Mouse (Mus musculus): ENCODE data around the gene Hoxd12.

Gene Hoxd12

DNA sequence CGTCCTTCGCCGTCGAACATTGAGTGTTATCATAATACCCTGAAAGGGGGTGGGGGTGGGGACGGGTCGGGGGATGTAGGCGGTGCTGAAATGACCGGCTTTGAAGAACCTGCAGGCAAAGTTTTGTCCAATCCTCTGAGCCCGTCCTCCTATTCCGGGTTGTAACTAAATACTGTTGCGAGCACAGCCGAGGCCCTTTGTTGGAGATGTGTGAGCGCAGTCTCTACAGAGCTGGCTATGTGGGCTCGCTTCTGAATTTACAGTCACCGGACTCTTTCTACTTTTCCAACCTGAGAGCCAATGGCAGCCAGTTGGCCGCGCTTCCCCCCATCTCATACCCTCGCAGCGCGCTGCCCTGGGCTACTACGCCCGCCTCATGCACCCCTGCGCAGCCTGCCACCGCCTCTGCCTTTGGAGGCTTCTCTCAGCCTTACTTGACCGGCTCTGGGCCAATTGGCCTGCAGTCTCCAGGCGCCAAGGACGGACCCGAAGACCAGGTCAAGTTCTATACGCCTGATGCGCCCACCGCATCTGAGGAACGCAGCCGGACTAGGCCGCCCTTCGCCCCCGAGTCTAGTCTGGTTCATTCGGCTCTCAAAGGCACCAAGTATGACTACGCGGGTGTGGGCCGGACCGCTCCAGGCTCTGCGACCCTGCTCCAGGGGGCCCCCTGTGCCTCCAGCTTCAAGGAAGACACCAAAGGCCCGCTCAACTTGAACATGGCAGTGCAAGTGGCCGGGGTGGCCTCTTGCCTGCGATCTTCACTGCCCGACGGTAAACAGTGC is at the start of gene Hoxd12:
TSS of gene Hoxd12 (plus strand) at position 133 of the 785 bp plus-strand sequence.
- no peak for DNase-seq (ENCODE audit: low spot score in 2 of 2)

GRCm38 (mm10) chr2:74635412-74635811 is 39.4 kb upstream of the Hoxd12 start:
- no peak for DNase-seq (ENCODE audit: low spot score in 2 of 2)

- no peak for DNase-seq (ENCODE audit: low spot score in 2 of 2)
Measured at GRCm38 (mm10) chr2:74642431-74642830, 32.4 kb upstream of the Hoxd12 start.

DNA sequence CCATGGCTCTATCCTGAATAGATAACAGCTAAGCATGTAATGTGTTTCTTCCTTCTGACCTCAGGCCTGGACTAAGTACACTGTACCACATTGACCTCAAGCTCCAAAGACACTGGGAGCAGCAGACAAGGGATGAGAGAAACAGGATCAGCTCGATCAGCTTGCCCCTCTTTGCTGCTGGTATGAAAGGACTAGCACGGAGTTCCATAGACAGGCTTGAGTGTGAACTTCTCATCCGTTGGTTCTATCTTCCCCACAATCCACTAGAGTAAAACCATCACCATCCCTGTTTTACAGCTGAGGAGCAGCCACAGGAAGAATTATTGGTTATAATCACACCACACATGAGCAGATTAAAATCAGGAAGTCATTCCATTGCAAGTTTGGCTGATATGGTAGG is 29.2 kb upstream of the Hoxd12 start:
- DNase-seq (ENCODE audit: low spot score in 2 of 2): no peak

DNA sequence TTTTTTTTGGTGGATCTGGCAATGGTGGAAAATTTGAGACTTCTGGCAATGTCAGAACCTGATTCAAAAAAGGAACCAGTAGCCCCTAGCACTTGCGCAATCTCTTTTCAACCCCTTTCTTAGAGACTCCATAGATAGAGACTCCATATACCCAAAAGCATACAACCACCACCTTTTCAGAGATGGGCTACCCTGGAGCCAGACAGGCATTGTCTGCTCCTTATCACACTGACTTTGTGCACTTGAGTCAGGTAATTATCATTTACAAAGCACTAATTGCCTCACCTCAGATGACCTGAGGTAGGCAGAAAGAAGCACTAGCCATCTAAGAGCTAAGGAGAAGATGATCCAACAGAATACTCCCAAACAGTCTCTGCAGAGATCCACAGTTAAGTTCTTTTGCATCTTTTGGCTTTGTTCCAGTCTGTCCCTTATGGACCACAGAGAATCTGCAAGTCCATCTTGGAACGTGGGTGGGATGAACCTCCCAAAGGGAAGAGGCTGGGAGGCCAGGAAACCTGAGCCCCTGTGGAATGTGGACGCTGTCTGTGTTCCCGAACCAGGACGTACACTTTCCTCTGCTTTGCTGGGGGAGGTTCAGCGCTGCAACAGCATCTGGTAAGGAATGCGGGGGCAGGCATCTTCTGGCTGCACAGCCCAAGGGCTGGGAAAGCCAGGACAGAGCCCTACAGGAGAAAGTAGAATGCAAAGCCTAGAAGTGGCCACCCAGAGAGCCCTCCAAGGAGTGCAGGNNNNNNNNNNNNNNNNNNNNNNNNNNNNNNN is 27.5 kb upstream of the Hoxd12 start:
- no peak for DNase-seq (ENCODE audit: low spot score in 2 of 2)

GRCm38 (mm10) chr2:74652996-74653340 is 21.8 kb upstream of the Hoxd12 start:
- DNase-seq (ENCODE audit: low spot score in 2 of 2): no peak

DNA sequence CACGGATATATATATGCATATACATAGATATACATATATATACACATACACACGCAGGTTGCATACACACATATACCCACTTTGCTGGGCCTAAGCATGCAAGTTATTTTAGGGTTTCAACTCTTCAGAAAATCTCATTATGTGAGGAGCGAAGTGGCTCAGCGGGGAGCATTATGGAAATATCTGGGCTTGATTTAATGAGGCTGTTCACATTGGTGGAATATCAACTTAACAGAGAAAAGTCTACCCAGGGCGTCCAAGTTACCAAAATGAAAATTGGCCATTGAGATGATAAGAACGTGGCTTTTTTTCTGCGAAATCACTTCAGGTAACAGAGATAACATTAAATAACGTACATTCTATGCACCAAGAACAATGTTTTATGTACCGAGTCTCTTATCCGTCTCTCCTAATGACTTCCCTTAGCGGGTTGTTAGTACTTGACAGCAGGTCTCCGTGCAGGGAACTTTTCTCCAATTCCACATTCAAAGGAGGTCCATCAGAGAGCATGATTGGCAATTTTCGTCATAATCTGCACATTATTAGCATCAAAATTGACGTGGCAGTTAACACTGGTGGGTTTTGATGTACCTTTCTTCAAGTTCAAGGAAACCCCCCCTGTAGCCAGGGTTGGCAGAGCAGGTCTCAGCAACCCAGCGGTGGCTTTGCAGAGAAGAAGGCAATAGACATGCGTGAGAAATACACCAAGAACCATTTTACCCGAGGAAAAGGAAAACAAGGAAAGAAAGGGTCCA is 20.9 kb upstream of the Hoxd12 start:
- no peak for DNase-seq (ENCODE audit: low spot score in 2 of 2)

DNA sequence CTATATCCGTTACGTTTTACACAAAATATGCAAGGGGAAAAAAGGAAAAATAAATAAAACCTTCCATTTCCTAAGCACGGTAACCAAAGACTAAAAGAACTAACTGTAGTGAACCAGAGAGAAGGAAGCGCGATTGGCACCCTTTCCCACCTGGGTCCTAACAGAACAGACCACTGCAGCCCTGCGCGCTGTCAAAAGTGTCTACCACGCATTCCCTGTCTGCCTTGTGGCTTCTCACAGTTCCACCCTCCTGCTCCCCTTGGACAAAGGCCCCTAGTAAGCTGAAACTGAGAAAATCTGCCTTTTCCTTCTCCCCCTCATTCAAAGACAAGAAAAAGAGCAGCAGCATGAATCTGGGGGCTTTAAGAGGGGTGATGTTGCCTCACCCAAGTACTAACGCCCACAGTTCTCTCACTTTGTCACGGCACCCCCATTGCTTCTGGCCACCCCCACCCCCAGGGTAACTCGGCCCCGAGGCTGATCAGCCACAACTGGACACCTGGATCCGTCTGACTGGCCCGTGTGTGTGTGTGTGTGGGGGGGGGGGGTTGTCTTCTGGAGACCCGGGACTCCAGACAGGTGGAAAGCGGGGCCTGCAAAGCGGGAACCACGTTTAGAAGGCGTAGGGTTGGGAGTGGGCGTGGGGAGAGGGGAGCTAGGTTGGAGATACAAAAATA is 19.9 kb upstream of the Hoxd12 start:
- DNase-seq (ENCODE audit: low spot score in 2 of 2): no peak

DNA sequence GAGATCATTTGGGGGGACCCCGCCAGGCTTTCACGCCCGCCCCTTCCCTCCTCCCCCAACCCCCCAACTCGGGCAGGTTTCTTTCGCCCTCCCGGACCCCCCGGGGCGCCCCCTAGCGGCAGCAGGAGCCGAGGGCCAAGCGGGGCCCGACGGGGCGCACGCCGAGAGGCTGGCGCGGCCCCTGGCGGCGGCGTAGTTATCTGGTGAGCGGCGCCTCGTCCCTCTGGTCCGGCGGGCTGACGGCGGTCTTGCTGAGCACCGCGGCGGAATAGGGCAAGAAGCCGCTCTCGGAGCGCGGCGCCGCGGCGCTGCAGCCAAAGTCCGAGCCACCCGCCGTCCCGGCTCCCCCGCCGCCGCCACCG is 19.4 kb upstream of the Hoxd12 start:
- DNase-seq (ENCODE audit: low spot score in 2 of 2): no peak

DNA sequence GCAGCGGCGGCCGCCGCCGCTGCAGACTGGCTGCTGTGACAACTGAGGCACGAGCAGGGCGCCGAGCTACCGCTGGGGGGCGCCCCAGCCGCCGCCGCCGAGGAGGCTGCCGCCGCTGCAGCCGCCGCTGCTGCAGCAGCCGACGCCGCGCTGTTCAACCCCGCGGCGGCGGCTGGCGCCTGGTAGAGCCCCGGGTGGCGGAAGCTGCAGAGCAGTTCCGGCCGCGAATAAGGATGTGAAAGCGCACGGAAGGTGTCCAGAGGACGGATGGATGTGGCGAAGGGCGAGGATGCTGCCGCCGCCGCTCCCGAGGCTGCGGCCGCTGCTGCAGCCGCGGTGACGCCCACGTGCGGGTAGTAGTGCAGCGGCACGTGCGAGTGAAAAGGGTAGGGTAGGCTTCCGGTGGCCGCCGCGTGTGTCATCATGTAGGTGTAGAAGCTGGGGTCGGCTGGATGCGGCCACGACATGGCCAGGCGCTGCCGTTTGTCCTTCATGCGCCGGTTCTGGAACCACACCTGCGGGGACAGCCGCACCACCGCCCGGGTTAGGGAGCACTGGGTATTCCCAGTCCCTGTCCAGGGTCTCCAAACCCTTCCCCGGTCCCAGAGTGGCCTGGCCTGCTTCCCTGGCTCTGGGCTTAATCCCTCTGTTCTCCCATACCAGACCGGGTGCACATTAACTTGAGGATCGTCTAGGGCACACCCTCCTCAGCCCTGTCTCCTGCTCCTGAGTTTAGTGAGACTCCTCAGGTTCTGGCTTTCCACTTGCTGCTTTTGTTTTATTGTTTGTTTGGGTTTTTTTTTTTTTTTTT is 18.8 kb upstream of the Hoxd12 start:
- DNase-seq (ENCODE audit: low spot score in 2 of 2): no peak

DNA sequence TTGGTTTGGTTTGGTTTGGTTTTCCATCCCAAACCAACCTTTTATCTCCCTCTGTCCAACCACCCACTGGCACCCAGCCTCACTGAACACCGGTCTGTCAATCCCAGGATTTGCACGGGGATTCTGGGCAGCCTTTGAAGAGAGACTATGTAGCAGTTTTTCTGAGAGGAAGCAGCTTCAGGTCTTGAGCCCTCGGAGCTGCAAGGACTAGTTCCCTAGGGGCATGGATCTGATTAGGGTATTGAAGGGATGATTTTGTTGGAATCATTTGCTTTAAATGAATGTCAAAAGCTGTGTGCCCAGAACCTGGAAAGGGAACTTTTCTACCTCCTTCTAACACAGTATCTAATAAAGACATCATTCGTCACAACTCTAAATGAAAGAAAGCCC is 18.2 kb upstream of the Hoxd12 start:
- no peak for DNase-seq (ENCODE audit: low spot score in 2 of 2)

- no peak for DNase-seq (ENCODE audit: low spot score in 2 of 2)
Measured at GRCm38 (mm10) chr2:74657251-74658023, 17.4 kb upstream of the Hoxd12 start.

DNA sequence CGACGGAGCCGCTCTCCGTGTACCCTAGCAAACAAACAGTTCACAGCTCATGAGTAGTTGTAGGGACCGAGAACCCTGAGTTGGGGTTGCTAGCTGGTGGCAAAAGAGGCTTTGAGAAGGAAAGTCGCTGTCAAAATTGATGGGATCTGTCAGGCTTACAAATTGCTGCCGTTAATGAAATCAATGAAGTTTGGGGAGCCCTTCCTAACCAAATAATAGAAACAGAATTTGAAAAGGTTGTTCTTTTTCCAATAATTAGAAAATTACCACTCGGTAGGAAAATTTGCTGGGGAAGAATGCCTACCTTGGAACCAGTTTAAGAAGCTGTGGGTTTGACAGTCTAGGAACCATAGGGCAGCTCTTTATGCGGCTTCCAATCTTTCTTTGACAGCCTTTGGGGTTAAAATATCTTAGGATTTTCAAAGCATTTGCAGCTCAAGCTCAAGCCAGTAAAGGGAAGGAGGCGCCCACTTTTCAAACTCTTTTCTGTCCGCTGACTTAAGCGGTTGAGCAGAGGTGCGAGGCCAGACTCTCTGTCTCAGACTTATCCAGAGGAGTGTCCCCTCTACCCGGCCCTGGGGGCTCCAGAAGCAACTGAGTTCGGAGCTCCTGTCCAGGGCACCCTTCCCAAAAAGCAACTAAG is 16.7 kb upstream of the Hoxd12 start:
- no peak for DNase-seq (ENCODE audit: low spot score in 2 of 2)

GRCm38 (mm10) chr2:74658667-74659371 is 16.0 kb upstream of the Hoxd12 start:
- no peak for DNase-seq (ENCODE audit: low spot score in 2 of 2)

GRCm38 (mm10) chr2:74659507-74660005 is 15.3 kb upstream of the Hoxd12 start, which contains the start of gene Evx2:
TSS of gene Evx2 (minus strand) at chr2:74659557.
- no peak for DNase-seq (ENCODE audit: low spot score in 2 of 2)

- DNase-seq (ENCODE audit: low spot score in 2 of 2): no peak
Measured at GRCm38 (mm10) chr2:74660421-74661375, 14.1 kb upstream of the Hoxd12 start.

- DNase-seq (ENCODE audit: low spot score in 2 of 2): peak in 1 of 2 experiments; percentile 28
Measured at GRCm38 (mm10) chr2:74661685-74662084, 13.1 kb upstream of the Hoxd12 start.

Data from left cerebral cortex, adult 9 months (tissue).